Mouse (Mus musculus) adrenal gland, postnatal 0 days (tissue): ENCODE measurements around the gene Mfap3. TPM values are rescaled to one million over a fixed set of nuclear protein-coding genes. Genes with fewer than 3 reads are reported as not detected.

Experiments
- polyA plus RNA-seq: library from polyadenylated mRNA; unstranded; fragments of >200 nt; fragmentation: Nextera tagmentation; extraction: Ambion mirVana; gene quantifications from 2 replicates; pipeline ENCODE4 v1.2.1, GENCODE M21; 2015

Gene Mfap3
- 33.7 and 34.3 TPM in 2 replicates for polyA plus RNA-seq

DNA sequence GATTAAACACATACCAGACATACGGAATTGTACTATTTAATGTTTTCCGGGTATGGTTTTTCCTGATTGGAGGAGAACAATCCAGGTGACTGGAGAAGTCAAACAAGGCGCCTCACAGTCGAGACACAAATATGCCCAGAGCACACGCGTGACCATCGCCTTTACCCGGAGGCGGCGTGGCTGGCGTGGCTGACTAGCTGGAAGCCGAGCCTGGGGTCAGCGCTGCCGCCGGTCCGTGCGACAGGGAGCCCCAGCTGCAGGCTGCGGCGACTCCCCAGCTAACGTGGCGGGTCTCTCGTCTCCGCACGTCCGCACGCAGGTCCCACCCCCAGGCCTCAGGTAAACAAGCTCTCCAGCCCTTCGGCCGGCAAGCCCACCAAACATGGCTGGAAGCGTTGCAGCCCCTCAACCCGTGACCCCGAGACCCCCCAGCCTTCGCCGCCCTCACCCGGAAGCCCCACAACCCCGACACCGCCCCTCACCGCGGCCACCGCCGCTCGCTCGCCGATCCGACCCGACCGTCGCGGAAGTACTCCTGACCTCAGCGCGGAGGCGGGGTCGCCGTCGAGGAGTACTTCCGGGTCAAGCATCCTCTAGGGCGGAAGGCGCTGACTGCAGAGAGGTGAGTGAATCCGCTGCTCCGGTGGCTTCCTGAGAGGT lies at the start of gene Mfap3, which contains the start of gene Fam114a2:
Gene Mfap3 (plus strand): TSS at position 574 of the 660 bp plus-strand sequence.
Gene Fam114a2 (minus strand): TSS at position 527 of the 660 bp plus-strand sequence.

Other genes with a start within 250 kb of the Mfap3 start
- gene Fam114a2, start within 50 bp of the Mfap3 start, polyA plus RNA-seq, result 49.8 and 72.2 TPM in 2 replicates
- gene Galnt10, start 126.8 kb downstream of the Mfap3 start, polyA plus RNA-seq, result 20.6 and 31.1 TPM in 2 replicates